ENCODE assay signal across 9 mouse cellular contexts in genomic region chr10:86091919-86092318, GRCm38 (mm10).
DNase-seq lines count a peak whose midpoint lies in the region; ATAC-seq and TF ChIP-seq lines count a peak whose summit lies in the region.
"Had no signal": no experiment of that assay in that cellular context is flagged by ENCODE, and none has a peak within 500 bp of the region (broad histone marks: within the 10 kb centered on the region; RNA-seq: fewer than 3 reads in every experiment).

No protein-coding gene starts in this region.

- H3K27ac ChIP-seq in forebrain, embryonic 11.5 days (ENCODE audit: low read depth, low read length), result no peak overlapping the region
- no peak overlapping the region for H3K27ac ChIP-seq in forebrain, embryonic 15.5 days (replicated peaks)
- no peak overlapping the region for H3K27ac ChIP-seq in midbrain, embryonic 10.5 days (replicated peaks)
- H3K27ac ChIP-seq in midbrain, embryonic 16.5 days (ENCODE audit: low read length), result no peak overlapping the region
- H3K27ac ChIP-seq: limb, embryonic 15.5 days had no signal

- no peaks in the 10 kb centered on the region for H3K36me3 ChIP-seq in forebrain, embryonic 11.5 days (ENCODE audit: control insufficient read depth, insufficient read depth, low read length)
- no peaks in the 10 kb centered on the region for H3K36me3 ChIP-seq in forebrain, embryonic 15.5 days
- H3K36me3 ChIP-seq in midbrain, embryonic 10.5 days, result no peaks in the 10 kb centered on the region
- no peaks in the 10 kb centered on the region for H3K36me3 ChIP-seq in midbrain, embryonic 16.5 days (ENCODE audit: control insufficient read depth, insufficient read depth, low read length)
- H3K36me3 ChIP-seq: limb, embryonic 15.5 days had no signal

- H3K9me3 ChIP-seq in forebrain, embryonic 11.5 days (ENCODE audit: control insufficient read depth, low read length), result no peaks in the 10 kb centered on the region
- H3K9me3 ChIP-seq in forebrain, embryonic 15.5 days, result no peaks in the 10 kb centered on the region
- H3K9me3 ChIP-seq in midbrain, embryonic 10.5 days (replicated peaks), result no peaks in the 10 kb centered on the region
- H3K9me3 ChIP-seq in midbrain, embryonic 16.5 days (replicated peaks; ENCODE audit: control insufficient read depth, low read length, poor library complexity, severe bottlenecking), result no peaks in the 10 kb centered on the region
- H3K9me3 ChIP-seq: limb, embryonic 15.5 days had no signal

- TF ChIP-seq CTCF in brain, embryonic 14.5 days (IDR thresholded peaks at IDR 0.05; ENCODE audit: borderline replicate concordance, extremely low read depth, insufficient read depth, insufficient read length), result peak; percentile 48; the same call in 1 of the 2 replicates
- TF ChIP-seq CTCF in lung, adult 2 months (IDR thresholded peaks at IDR 0.05; ENCODE audit: insufficient read depth, low read length), result peak; percentile 74

- whole genome bisulfite sequencing in forebrain, embryonic 11.5 days, result 49% methylated on average over 10 of the region's 10 CpGs
- 44% methylated on average over 10 of the region's 10 CpGs for WGBS in forebrain, embryonic 15.5 days
- 50% methylated on average over 10 of the region's 10 CpGs for WGBS in midbrain, embryonic 10.5 days
- 47% methylated on average over 10 of the region's 10 CpGs for WGBS in midbrain, embryonic 16.5 days
- WGBS in lung, adult 2 months, result 39% methylated on average over 10 of the region's 10 CpGs

- H3K4me3 ChIP-seq in forebrain, embryonic 11.5 days (ENCODE audit: low read depth, low read length), result no peak overlapping the region
- H3K4me3 ChIP-seq in forebrain, embryonic 15.5 days, result no peak overlapping the region
- no peak overlapping the region for H3K4me3 ChIP-seq in midbrain, embryonic 10.5 days
- H3K4me3 ChIP-seq in midbrain, embryonic 16.5 days (ENCODE audit: low read depth, low read length), result no peak overlapping the region
- H3K4me3 ChIP-seq in lung, adult 2 months (replicated peaks; ENCODE audit: extremely low read depth, low read depth, low read length), result no peak overlapping the region
- H3K4me3 ChIP-seq: limb, embryonic 15.5 days had no signal

- no peak overlapping the region for H3K9ac ChIP-seq in forebrain, embryonic 11.5 days (ENCODE audit: low read length)
- H3K9ac ChIP-seq in forebrain, embryonic 15.5 days (replicated peaks), result no peak overlapping the region
- H3K9ac ChIP-seq in midbrain, embryonic 16.5 days (ENCODE audit: low read depth, low read length), result no peak overlapping the region
- H3K9ac ChIP-seq: limb, embryonic 15.5 days had no signal

- H3K27me3 ChIP-seq in forebrain, embryonic 11.5 days (ENCODE audit: control insufficient read depth, insufficient read depth, low read length), result no peaks in the 10 kb centered on the region
- no peaks in the 10 kb centered on the region for H3K27me3 ChIP-seq in forebrain, embryonic 15.5 days
- H3K27me3 ChIP-seq in midbrain, embryonic 10.5 days (ENCODE audit: low read depth, poor library complexity, severe bottlenecking), result no peaks in the 10 kb centered on the region
- H3K27me3 ChIP-seq in midbrain, embryonic 16.5 days (ENCODE audit: control insufficient read depth, insufficient read depth, low read depth, low read length), result no peaks in the 10 kb centered on the region
- H3K27me3 ChIP-seq: limb, embryonic 15.5 days had no signal

- no peak for TF ChIP-seq POLR2A in brain, embryonic 14.5 days (IDR thresholded peaks at IDR 0.05; ENCODE audit: borderline replicate concordance, extremely low read depth, insufficient read depth, insufficient read length, poor library complexity, severe bottlenecking)
- TF ChIP-seq POLR2A in lung, adult 2 months (IDR thresholded peaks at IDR 0.05; ENCODE audit: borderline replicate concordance, extremely low read depth, low read depth, low read length), result no peak

- no peak for ATAC-seq in forebrain, embryonic 11.5 days (replicated peaks; ENCODE audit: low FRiP score)
- no peak for ATAC-seq in forebrain, embryonic 15.5 days (replicated peaks)
- no peak for ATAC-seq in midbrain, embryonic 16.5 days
- no peak for ATAC-seq in inflammation-experienced regulatory T-cells, adult 6 months

- no peaks in the 10 kb centered on the region for H3K4me1 ChIP-seq in forebrain, embryonic 11.5 days (replicated peaks; ENCODE audit: control insufficient read depth, insufficient read depth, low read length)
- no peaks in the 10 kb centered on the region for H3K4me1 ChIP-seq in forebrain, embryonic 15.5 days
- H3K4me1 ChIP-seq in midbrain, embryonic 10.5 days, result no peaks in the 10 kb centered on the region
- no peaks in the 10 kb centered on the region for H3K4me1 ChIP-seq in midbrain, embryonic 16.5 days (ENCODE audit: control insufficient read depth, insufficient read depth, low read length)
- H3K4me1 ChIP-seq in lung, adult 2 months (ENCODE audit: control insufficient read depth, insufficient read depth, low read length), result no peaks in the 10 kb centered on the region
- H3K4me1 ChIP-seq: limb, embryonic 15.5 days had no signal

- H3K4me2 ChIP-seq in forebrain, embryonic 11.5 days (ENCODE audit: low read depth, low read length, severe bottlenecking), result no peak overlapping the region
- no peak overlapping the region for H3K4me2 ChIP-seq in forebrain, embryonic 15.5 days (replicated peaks)
- H3K4me2 ChIP-seq in midbrain, embryonic 16.5 days (ENCODE audit: low read length), result no peak overlapping the region
- H3K4me2 ChIP-seq: limb, embryonic 15.5 days had no signal

- DNase-seq in forebrain, embryonic 11.5 days (ENCODE audit: low spot score), result peak; percentile 69
- DNase-seq in midbrain, embryonic 10.5 days (ENCODE audit: low spot score), result peak; percentile 26
- no peak for DNase-seq in brain, embryonic 14.5 days (ENCODE audit: low read depth)
- DNase-seq in lung, adult 2 months, result peak; percentile 49
- peak; percentile 31 for DNase-seq in thymus, postnatal 25 days
